Mouse (Mus musculus) ovary, adult 2 months (tissue): ENCODE data around the gene Ybx2. TPM values are rescaled to one million over a fixed set of nuclear protein-coding genes. Genes with fewer than 3 reads are reported as not detected.

Source experiments
- polyA plus RNA-seq: library from polyadenylated mRNA; depleted of rRNA; stranded (reverse); fragments of >200 nt; gene quantifications from 2 replicates; pipeline ENCODE4 v1.2.3, GENCODE M21; 2012; rRNA removed

Ybx2 gene
- 21.2 and 30.0 TPM in 2 replicates for polyA plus RNA-seq

GRCm38 (mm10) chr11:69935137-69935879 lies at the start of gene Ybx2:
Gene Ybx2, plus strand, starts transcription at chr11:69935796.

GRCm38 (mm10) chr11:69895291-69895690 lies 40.3 kb upstream of the Ybx2 start, which contains the start of gene Acap1:
Gene Acap1, minus strand, starts transcription at chr11:69895539.

GRCm38 (mm10) chr11:69900471-69901405 lies 34.9 kb upstream of the Ybx2 start, which contains the start of the genes 2810408A11Rik and Neurl4:
Gene 2810408A11Rik, minus strand, starts transcription at chr11:69900987.
Gene Neurl4, plus strand, starts transcription at chr11:69901072.

GRCm38 (mm10) chr11:69913554-69914371 lies 21.8 kb upstream of the Ybx2 start, which contains the start of gene Gps2:
Gene Gps2, plus strand, starts transcription at chr11:69913888.

GRCm38 (mm10) chr11:69921114-69922011 lies 14.2 kb upstream of the Ybx2 start, which contains the start of gene Eif5a:
Gene Eif5a, minus strand, starts transcription at chr11:69921958.

GRCm38 (mm10) chr11:69948066-69948762 lies 12.6 kb downstream of the Ybx2 start, which contains the start of gene Slc2a4:
Gene Slc2a4, minus strand, starts transcription at chr11:69948188.

GRCm38 (mm10) chr11:69964650-69965270 lies 29.2 kb downstream of the Ybx2 start, which contains the start of gene Cldn7:
Gene Cldn7, plus strand, starts transcription at chr11:69964779.

GRCm38 (mm10) chr11:69981141-69981762 lies 45.7 kb downstream of the Ybx2 start, which contains the start of gene Ctdnep1:
Gene Ctdnep1, plus strand, starts transcription at chr11:69981156.

GRCm38 (mm10) chr11:69982225-69982624 lies 46.6 kb downstream of the Ybx2 start, which contains the start of gene Elp5:
Gene Elp5, minus strand, starts transcription at chr11:69982517.

Other genes starting within 250 kb of the Ybx2 start
- gene Tnfsf12, start 239.9 kb upstream of the Ybx2 start, polyA plus RNA-seq = 59.3 and 71.8 TPM in 2 replicates
- 12.8 and 20.4 TPM in 2 replicates for gene Tnfsfm13, start 239.7 kb upstream of the Ybx2 start, polyA plus RNA-seq
- 17.8 and 29.7 TPM in 2 replicates for gene Polr2a, start 177.2 kb upstream of the Ybx2 start, polyA plus RNA-seq
- gene Slc35g3, start 173.8 kb upstream of the Ybx2 start, polyA plus RNA-seq = 1.3 and 1.5 TPM in 2 replicates
- gene Zbtb4, start 169.9 kb upstream of the Ybx2 start, polyA plus RNA-seq = 48.6 and 69.0 TPM in 2 replicates
- gene Chrnb1, start 139.9 kb upstream of the Ybx2 start, polyA plus RNA-seq = 9.5 and 12.9 TPM in 2 replicates
- gene Fgf11, start 133.9 kb upstream of the Ybx2 start, polyA plus RNA-seq = 7.8 and 8.5 TPM in 2 replicates
- 7.3 and 9.6 TPM in 2 replicates for gene Tmem102, start 130.2 kb upstream of the Ybx2 start, polyA plus RNA-seq
- gene Gm39566, start 120.5 kb upstream of the Ybx2 start, polyA plus RNA-seq = not detected in 2 replicates
- not detected in 2 replicates for gene Spem2, start 117.3 kb upstream of the Ybx2 start, polyA plus RNA-seq
- 0.26 and 0.50 TPM in 2 replicates for gene Spem1, start 113.6 kb upstream of the Ybx2 start, polyA plus RNA-seq
- 79.8 and 101 TPM in 2 replicates for gene Nlgn2, start 98.0 kb upstream of the Ybx2 start, polyA plus RNA-seq
- 120 and 177 TPM in 2 replicates for gene Tmem256, start 97.3 kb upstream of the Ybx2 start, polyA plus RNA-seq
- gene Plscr3, start 89.4 kb upstream of the Ybx2 start, polyA plus RNA-seq = 145 and 168 TPM in 2 replicates
- gene Tnk1, start 77.1 kb upstream of the Ybx2 start, polyA plus RNA-seq = 5.2 and 6.0 TPM in 2 replicates
- not detected in 2 replicates for gene Tmem95, start 57.8 kb upstream of the Ybx2 start, polyA plus RNA-seq
- gene Kctd11, start 54.4 kb upstream of the Ybx2 start, polyA plus RNA-seq = 9.6 and 10.4 TPM in 2 replicates
- gene Acap1, start 40.3 kb upstream of the Ybx2 start, polyA plus RNA-seq = 1.4 and 1.8 TPM in 2 replicates
- 1.5 TPM in 2 replicates for gene 2810408A11Rik, start 34.8 kb upstream of the Ybx2 start, polyA plus RNA-seq
- 67.0 and 76.7 TPM in 2 replicates for gene Neurl4, start 34.7 kb upstream of the Ybx2 start, polyA plus RNA-seq
- 83.1 and 141 TPM in 2 replicates for gene Gps2, start 21.9 kb upstream of the Ybx2 start, polyA plus RNA-seq
- 359 and 447 TPM in 2 replicates for gene Eif5a, start 13.8 kb upstream of the Ybx2 start, polyA plus RNA-seq
- 51.0 and 53.2 TPM in 2 replicates for gene Slc2a4, start 12.4 kb downstream of the Ybx2 start, polyA plus RNA-seq
- 32.6 and 38.7 TPM in 2 replicates for gene Cldn7, start 29.0 kb downstream of the Ybx2 start, polyA plus RNA-seq
- 99.3 and 120 TPM in 2 replicates for gene Ctdnep1, start 45.4 kb downstream of the Ybx2 start, polyA plus RNA-seq
- 60.0 and 74.1 TPM in 2 replicates for gene Elp5, start 46.7 kb downstream of the Ybx2 start, polyA plus RNA-seq
- gene Gabarap, start 55.3 kb downstream of the Ybx2 start, polyA plus RNA-seq = 406 and 430 TPM in 2 replicates
- gene Phf23, start 60.0 kb downstream of the Ybx2 start, polyA plus RNA-seq = 18.6 and 19.8 TPM in 2 replicates
- 30.5 and 32.6 TPM in 2 replicates for gene Dvl2, start 64.8 kb downstream of the Ybx2 start, polyA plus RNA-seq
- 70.9 and 79.8 TPM in 2 replicates for gene Acadvl, start 79.6 kb downstream of the Ybx2 start, polyA plus RNA-seq
- 35.0 and 35.2 TPM in 2 replicates for gene Dlg4, start 81.1 kb downstream of the Ybx2 start, polyA plus RNA-seq
- 4.9 and 5.0 TPM in 2 replicates for gene Asgr1, start 118.3 kb downstream of the Ybx2 start, polyA plus RNA-seq
- 2.4 and 2.6 TPM in 2 replicates for gene Asgr2, start 156.8 kb downstream of the Ybx2 start, polyA plus RNA-seq
- 6.0 and 6.3 TPM in 2 replicates for gene Mgl2, start 194.5 kb downstream of the Ybx2 start, polyA plus RNA-seq
- 6.2 and 8.4 TPM in 2 replicates for gene Clec10a, start 220.4 kb downstream of the Ybx2 start, polyA plus RNA-seq